Mouse (Mus musculus) limb, embryonic 15.5 days (tissue): Measurements from ENCODE around the gene Aftph. TPM values are rescaled to one million over a fixed set of nuclear protein-coding genes. Genes with fewer than 3 reads are reported as not detected.

Experiments
- ATAC-seq: fragments of 200-750 bp; cut with Nextera tagmentation; 2 replicates; pipeline ENCODE4 v1.8.0; 2017; ENCODE audit warnings: low read depth, moderate TSS enrichment; ENCODE audit not compliant: insufficient number of reproducible peaks, low FRiP score, low TSS enrichment
- H3K27ac ChIP-seq: fragments of 300-500 bp; sonication (generic); 2 replicates; pipeline ENCODE4 v1.5.1; 2015; ENCODE audit warnings: moderate library complexity, mild to moderate bottlenecking, inconsistent platforms
- H3K27me3 ChIP-seq: fragments of 300-500 bp; sonication (generic); 2 replicates; pipeline ENCODE4 v1.6.1; 2015; ENCODE audit warnings: inconsistent platforms
- H3K36me3 ChIP-seq: fragments of 300-500 bp; sonication (generic); 2 replicates; pipeline ENCODE4 v1.6.1; 2015; ENCODE audit warnings: inconsistent platforms
- H3K4me1 ChIP-seq: fragments of 300-500 bp; sonication (generic); 2 replicates; pipeline ENCODE4 v1.6.1; 2015; ENCODE audit warnings: inconsistent platforms
- H3K4me2 ChIP-seq: fragments of 300-500 bp; sonication (generic); 2 replicates; pipeline ENCODE4 v1.6.1; 2015; ENCODE audit warnings: mild to moderate bottlenecking, inconsistent platforms
- H3K4me3 ChIP-seq: fragments of 300-500 bp; sonication (generic); 2 replicates; pipeline ENCODE4 v1.5.1; 2015; ENCODE audit warnings: mild to moderate bottlenecking, inconsistent platforms
- H3K9ac ChIP-seq: fragments of 300-500 bp; sonication (generic); 2 replicates; pipeline ENCODE4 v1.6.1; 2015; ENCODE audit warnings: inconsistent platforms
- H3K9me3 ChIP-seq: fragments of 300-500 bp; sonication (generic); 2 replicates; pipeline ENCODE4 v1.6.1; 2016; ENCODE audit warnings: inconsistent platforms
- WGBS: fragments of 180-500 bp; shearing (Covaris S2); methylation state at CpG from one replicate; pipeline ENCODE4 v1.1.7; 2015; 5-methylcytosine and 5-hydroxymethylcytosine counted together
- polyA plus RNA-seq: library from polyadenylated mRNA; unstranded; fragments of >200 nt; fragmentation: Nextera tagmentation; extraction: Ambion mirVana; gene quantifications from 2 replicates; pipeline ENCODE4 v1.2.1, GENCODE M21; 2015

Gene Aftph
- 19.8 and 22.6 TPM in 2 replicates for polyA plus RNA-seq

DNA sequence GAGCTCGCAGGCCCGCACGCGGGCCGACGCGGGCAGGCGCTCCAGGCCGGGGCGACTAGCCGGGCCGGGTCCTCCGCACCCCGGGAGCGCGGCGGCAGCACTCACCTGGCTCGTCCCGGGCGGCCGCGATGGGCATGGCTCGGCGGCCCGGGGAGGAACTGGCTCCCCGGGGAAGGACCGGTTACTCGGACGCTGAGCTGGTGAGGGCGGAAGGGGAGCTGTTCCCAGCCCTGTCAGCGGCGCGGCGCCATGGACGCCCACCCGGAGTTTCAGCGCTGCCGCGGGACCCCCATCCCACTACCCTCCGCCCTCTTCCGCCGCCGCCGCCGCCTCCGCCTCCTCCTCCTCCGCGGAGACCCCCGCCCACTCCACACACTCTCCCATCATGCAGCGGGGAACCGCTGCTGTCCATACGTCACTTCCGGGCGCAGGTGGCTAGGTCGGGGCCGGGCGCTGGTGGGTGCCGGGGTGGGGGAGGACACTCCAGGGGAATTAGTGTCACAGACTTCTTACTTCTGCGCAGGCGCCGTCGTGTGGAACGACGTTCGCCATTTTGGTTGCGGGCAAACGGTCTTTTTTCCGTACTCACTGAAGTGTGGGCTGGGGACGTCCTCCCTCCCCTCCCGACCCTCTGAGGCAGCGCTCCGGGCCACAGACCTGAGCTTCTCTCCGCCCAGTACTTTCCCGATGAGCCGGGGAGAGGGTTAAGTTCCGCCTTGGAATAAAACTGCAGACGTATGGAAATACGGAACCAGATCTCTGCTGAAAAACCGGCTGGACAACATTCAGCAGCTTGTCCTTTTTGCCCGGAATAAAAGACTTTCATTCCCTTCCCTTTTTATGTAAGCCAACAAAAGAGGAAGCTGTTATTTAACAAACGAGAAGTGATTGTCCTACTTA is at the start of gene Aftph:
Aftph (minus strand) TSS at position 389 of the 900 bp plus-strand sequence.
- no peaks in the 10 kb centered on the region; the same call in 1 of the 2 replicates for H3K36me3 ChIP-seq
- H3K9me3 ChIP-seq, result no peaks in the 10 kb centered on the region
- H3K9ac ChIP-seq, result peak within 1 kb of the TSS; percentile 81
- no peaks in the 10 kb centered on the region; the same call in 1 of the 2 replicates for H3K4me1 ChIP-seq
- peak within 1 kb of the TSS; percentile 94 for H3K27ac ChIP-seq
- WGBS, result under 1% methylated on average over 67 of the region's 81 CpGs
- peak; percentile 98 for ATAC-seq
- H3K27me3 ChIP-seq, result no peaks in the 10 kb centered on the region
- H3K4me3 ChIP-seq, result peak within 1 kb of the TSS; percentile 99
- H3K4me2 ChIP-seq, result peak within 1 kb of the TSS; percentile 86

GRCm38 (mm10) chr11:20789015-20789414 is 47.6 kb upstream of the Aftph start:
- Histone ChIP-seq H3K4me2 (no peak overlapping the region), H3K9ac (no peak overlapping the region), H3K36me3 (no peaks in the 10 kb centered on the region), H3K27me3 (peaks cover 12% of the 10 kb centered on the region), H3K4me1 (peaks cover 4% of the 10 kb centered on the region; the same call in 1 of the 2 replicates), H3K4me3 (no peak overlapping the region), H3K27ac (no peak overlapping the region), H3K9me3 (no peaks in the 10 kb centered on the region)
- WGBS, result 38% methylated on average over 1 of the region's 1 CpGs
- ATAC-seq, result no peak

DNA sequence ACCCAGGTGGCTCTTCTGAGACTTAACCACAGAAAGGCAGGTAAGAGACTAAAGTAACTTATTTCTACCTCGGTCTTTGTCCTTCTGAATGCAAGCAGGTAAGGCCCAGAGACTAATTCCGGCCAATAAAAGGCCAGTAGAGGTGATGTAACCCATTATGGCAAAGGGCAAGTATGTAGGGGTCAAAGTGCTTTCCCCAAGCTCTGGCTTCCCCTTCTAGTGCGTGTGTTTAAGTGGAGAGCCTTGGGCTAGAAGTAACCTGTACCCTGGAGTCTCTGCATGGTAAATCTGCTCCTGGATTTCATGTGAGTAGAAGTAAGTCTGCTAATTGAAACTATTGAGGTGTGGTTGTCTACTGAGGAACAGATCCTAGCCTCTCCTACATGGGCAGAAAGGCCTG is 46.7 kb upstream of the Aftph start:
- Histone ChIP-seq H3K36me3 (no peaks in the 10 kb centered on the region), H3K27ac (no peak overlapping the region), H3K4me3 (no peak overlapping the region), H3K9ac (no peak overlapping the region), H3K4me2 (no peak overlapping the region), H3K27me3 (peaks cover 6% of the 10 kb centered on the region; the same call in 1 of the 2 replicates), H3K4me1 (peaks cover 4% of the 10 kb centered on the region; the same call in 1 of the 2 replicates), H3K9me3 (no peaks in the 10 kb centered on the region)
- 69% methylated on average over 3 of the region's 3 CpGs for WGBS
- ATAC-seq, result no peak

DNA sequence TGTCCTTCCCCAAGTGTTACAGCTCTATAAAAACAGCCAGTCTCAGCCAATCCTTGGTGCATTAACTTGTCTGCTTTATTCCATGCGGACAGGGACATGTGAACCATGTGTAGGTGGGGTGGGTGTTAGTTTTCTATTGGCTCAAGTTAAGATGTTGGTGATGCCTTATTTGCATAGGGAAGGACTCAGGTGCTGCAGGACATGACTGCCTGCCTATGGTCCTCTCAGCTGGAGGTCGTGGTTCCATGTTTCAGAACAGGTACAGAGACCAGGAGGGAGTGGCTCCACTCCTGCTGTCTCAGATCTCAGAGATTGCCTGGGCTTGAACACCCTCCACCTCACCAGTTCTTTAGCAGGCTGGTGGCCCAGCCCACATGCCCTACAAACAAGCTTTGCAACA is 44.8 kb upstream of the Aftph start:
- H3K4me3 ChIP-seq, result no peak overlapping the region
- peaks cover 4% of the 10 kb centered on the region; the same call in 1 of the 2 replicates for H3K4me1 ChIP-seq
- no peaks in the 10 kb centered on the region for H3K36me3 ChIP-seq
- no peak overlapping the region for H3K27ac ChIP-seq
- ATAC-seq, result no peak
- no peak overlapping the region for H3K4me2 ChIP-seq
- no peaks in the 10 kb centered on the region for H3K9me3 ChIP-seq
- 50% methylated on average over 2 of the region's 2 CpGs for WGBS
- H3K9ac ChIP-seq, result no peak overlapping the region
- H3K27me3 ChIP-seq, result no peaks in the 10 kb centered on the region

- H3K4me2 ChIP-seq, result no peak overlapping the region
- peaks cover 4% of the 10 kb centered on the region; the same call in 1 of the 2 replicates for H3K4me1 ChIP-seq
- 86% methylated on average over 1 of the region's 1 CpGs for WGBS
- no peaks in the 10 kb centered on the region for H3K27me3 ChIP-seq
- no peak overlapping the region for H3K27ac ChIP-seq
- H3K36me3 ChIP-seq, result no peaks in the 10 kb centered on the region
- no peak overlapping the region for H3K4me3 ChIP-seq
- H3K9ac ChIP-seq, result no peak overlapping the region
- no peaks in the 10 kb centered on the region for H3K9me3 ChIP-seq
- ATAC-seq, result no peak
Measured at GRCm38 (mm10) chr11:20785186-20785585, 43.8 kb upstream of the Aftph start.

DNA sequence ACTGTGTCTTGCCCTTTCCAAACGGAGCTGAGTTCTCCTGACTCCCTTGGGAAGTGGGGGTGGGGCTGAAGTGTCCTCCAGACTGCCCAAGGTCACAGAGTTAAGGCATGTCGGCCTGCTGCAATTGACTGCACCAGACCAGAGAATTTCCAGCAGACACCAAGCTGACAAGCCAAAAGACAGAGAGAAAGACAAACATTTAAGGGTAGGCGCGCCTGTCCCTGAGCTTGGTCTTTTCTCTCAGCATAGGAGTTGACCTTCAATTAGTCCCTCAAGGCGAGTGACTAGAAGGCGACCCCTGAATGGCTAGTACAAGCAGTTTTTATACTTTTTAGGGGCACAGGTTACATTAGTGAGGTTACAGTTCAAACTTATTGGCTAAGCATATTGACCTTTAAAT is 43.4 kb upstream of the Aftph start:
- Histone ChIP-seq H3K4me1 (peaks cover 4% of the 10 kb centered on the region; the same call in 1 of the 2 replicates), H3K4me3 (no peak overlapping the region), H3K9me3 (no peaks in the 10 kb centered on the region), H3K36me3 (no peaks in the 10 kb centered on the region), H3K27ac (no peak overlapping the region), H3K4me2 (no peak overlapping the region), H3K9ac (no peak overlapping the region), H3K27me3 (no peaks in the 10 kb centered on the region)
- ATAC-seq, result no peak
- 87% methylated on average over 6 of the region's 6 CpGs for WGBS

GRCm38 (mm10) chr11:20783467-20783866 is 42.1 kb upstream of the Aftph start:
- Histone ChIP-seq H3K4me3 (no peak overlapping the region), H3K4me2 (no peak overlapping the region), H3K27ac (no peak overlapping the region), H3K9ac (no peak overlapping the region), H3K36me3 (no peaks in the 10 kb centered on the region), H3K27me3 (no peaks in the 10 kb centered on the region), H3K9me3 (no peaks in the 10 kb centered on the region), H3K4me1 (no peaks in the 10 kb centered on the region)
- no peak for ATAC-seq
- 94% methylated on average over 1 of the region's 1 CpGs for WGBS

GRCm38 (mm10) chr11:20782620-20783019 is 41.2 kb upstream of the Aftph start:
- Histone ChIP-seq H3K27me3 (no peaks in the 10 kb centered on the region), H3K4me1 (no peaks in the 10 kb centered on the region), H3K36me3 (no peaks in the 10 kb centered on the region)

GRCm38 (mm10) chr11:20780312-20780711 is 38.9 kb upstream of the Aftph start:
- no peaks in the 10 kb centered on the region for H3K4me1 ChIP-seq
- no peak overlapping the region for H3K9ac ChIP-seq
- WGBS, result 81% methylated on average over 4 of the region's 4 CpGs
- no peak overlapping the region for H3K4me3 ChIP-seq
- H3K9me3 ChIP-seq, result no peaks in the 10 kb centered on the region
- no peaks in the 10 kb centered on the region for H3K27me3 ChIP-seq
- no peak overlapping the region for H3K4me2 ChIP-seq
- H3K36me3 ChIP-seq, result no peaks in the 10 kb centered on the region
- H3K27ac ChIP-seq, result no peak overlapping the region
- no peak for ATAC-seq

More at GRCm38 (mm10) chr11:20782620-20783019, 41.2 kb upstream of the Aftph start:
- H3K9me3 ChIP-seq, result no peaks in the 10 kb centered on the region
- H3K4me3 ChIP-seq, result no peak overlapping the region
- WGBS, result 63% methylated on average over 2 of the region's 2 CpGs
- ATAC-seq, result no peak
- H3K9ac ChIP-seq, result no peak overlapping the region
- H3K4me2 ChIP-seq, result no peak overlapping the region
- H3K27ac ChIP-seq, result no peak overlapping the region

- ATAC-seq, result no peak
- H3K4me2 ChIP-seq, result no peak overlapping the region
- no peaks in the 10 kb centered on the region for H3K4me1 ChIP-seq
- no peaks in the 10 kb centered on the region for H3K27me3 ChIP-seq
- H3K9ac ChIP-seq, result no peak overlapping the region
- WGBS, result 83% methylated on average over 3 of the region's 3 CpGs
- H3K36me3 ChIP-seq, result no peaks in the 10 kb centered on the region
- no peak overlapping the region for H3K4me3 ChIP-seq
- no peaks in the 10 kb centered on the region for H3K9me3 ChIP-seq
- H3K27ac ChIP-seq, result no peak overlapping the region
Measured at GRCm38 (mm10) chr11:20778861-20779563, 37.6 kb upstream of the Aftph start.

DNA sequence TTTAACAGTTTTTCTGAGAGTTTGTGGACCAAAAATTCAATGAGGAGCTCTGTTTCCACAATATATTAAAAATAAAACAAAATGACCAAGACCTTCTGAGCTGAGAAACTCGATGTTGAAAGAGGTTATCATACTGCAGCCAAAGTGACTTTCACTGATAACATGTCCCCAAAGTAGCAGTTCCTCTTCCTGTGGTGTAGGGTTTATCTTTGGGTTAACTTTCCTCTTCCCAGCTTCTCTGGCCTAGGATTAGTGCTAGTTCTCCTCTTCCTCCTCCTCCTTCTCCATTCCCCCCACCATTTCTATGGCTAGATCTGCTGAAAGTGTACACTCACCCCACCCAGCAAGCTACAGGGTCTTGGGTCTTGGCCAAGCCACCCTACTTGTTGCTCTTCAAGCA is 36.9 kb upstream of the Aftph start:
- Histone ChIP-seq H3K4me3 (no peak overlapping the region), H3K4me1 (no peaks in the 10 kb centered on the region), H3K27me3 (no peaks in the 10 kb centered on the region), H3K36me3 (no peaks in the 10 kb centered on the region), H3K9me3 (no peaks in the 10 kb centered on the region), H3K27ac (no peak overlapping the region), H3K9ac (no peak overlapping the region), H3K4me2 (no peak overlapping the region)
- ATAC-seq, result no peak
- 70% methylated on average over 1 of the region's 1 CpGs for WGBS

DNA sequence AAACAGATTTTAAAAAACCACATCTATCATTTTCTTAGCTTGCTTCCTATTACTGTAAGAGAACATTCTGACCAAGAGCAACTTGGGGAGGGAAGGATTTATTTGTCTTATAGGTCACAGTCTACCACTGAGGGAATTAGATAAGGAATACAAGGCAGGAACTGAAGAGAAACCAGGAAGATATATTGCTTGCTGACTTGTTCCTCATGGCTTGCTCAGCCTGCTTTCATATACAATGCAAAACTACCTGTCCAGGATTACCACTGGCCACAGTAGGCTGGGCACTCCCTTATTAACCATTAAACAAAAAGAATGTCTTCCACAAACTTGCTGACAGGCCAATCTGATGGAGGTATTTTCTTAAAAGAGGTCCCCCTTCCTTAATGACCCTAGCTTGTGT is 35.3 kb upstream of the Aftph start:
- no peak for ATAC-seq
- Histone ChIP-seq H3K4me2 (no peak overlapping the region), H3K4me3 (no peak overlapping the region), H3K27me3 (no peaks in the 10 kb centered on the region), H3K27ac (no peak overlapping the region), H3K9ac (no peak overlapping the region), H3K36me3 (no peaks in the 10 kb centered on the region), H3K9me3 (no peaks in the 10 kb centered on the region), H3K4me1 (no peaks in the 10 kb centered on the region; the same call in 1 of the 2 replicates)
